Mouse (Mus musculus) layer of hippocampus, postnatal 14 days (tissue): ENCODE measurements around the gene Pklr. TPM values are rescaled to one million over a fixed set of nuclear protein-coding genes. Genes with fewer than 3 reads are reported as not detected.

Experiments
- DNase-seq, 2 experiments: peaks; one replicate each; pipeline ENCODE4 v3.0.0; 2021 to 2022; ENCODE audit warnings: low spot score in 2 of 2, mixed read lengths in 1 of 2
- long read RNA-seq, 2 experiments: library from polyadenylated mRNA; stranded (forward); transcript quantifications; one replicate each; pipeline ENCODE4 v2.0.0; 2021
- total RNA-seq, 2 experiments: library from RNA; stranded (reverse); gene quantifications; 2 replicates each; pipeline ENCODE4 v1.2.3; 2021

Pklr gene
- not detected for total RNA-seq
- long read RNA-seq, experiment 1, result 0 reads
- long read RNA-seq, experiment 2, result 0 reads

DNA sequence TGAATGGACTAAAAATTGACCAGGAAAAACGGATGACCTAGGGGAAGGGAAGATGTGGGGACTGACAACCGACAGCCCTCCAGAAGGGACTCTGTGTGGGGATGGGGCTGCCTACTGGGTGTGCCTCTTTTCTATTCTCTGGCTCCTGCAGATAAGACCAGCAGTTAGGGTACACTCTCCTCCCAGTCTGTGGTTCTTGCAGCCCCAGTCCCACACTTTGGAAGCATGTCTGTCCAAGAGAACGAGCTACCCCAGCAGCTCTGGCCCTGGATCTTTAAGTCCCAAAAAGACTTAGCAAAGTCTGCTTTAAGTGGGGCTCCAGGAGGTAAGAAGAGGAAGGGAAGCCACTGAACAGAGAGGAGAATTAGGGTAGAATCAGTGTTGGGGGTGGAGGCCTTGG, at the start of gene Pklr:
TSS of gene Pklr (plus strand) at position 185 of the 400 bp plus-strand sequence.
- no peak for DNase-seq

GRCm38 (mm10) chr3:89087338-89088110, 48.4 kb upstream of the Pklr start:
- DNase-seq, result peak; percentile 76 to 81

- no peak for DNase-seq
Observed at GRCm38 (mm10) chr3:89088974-89089373, 47.0 kb upstream of the Pklr start.

DNA sequence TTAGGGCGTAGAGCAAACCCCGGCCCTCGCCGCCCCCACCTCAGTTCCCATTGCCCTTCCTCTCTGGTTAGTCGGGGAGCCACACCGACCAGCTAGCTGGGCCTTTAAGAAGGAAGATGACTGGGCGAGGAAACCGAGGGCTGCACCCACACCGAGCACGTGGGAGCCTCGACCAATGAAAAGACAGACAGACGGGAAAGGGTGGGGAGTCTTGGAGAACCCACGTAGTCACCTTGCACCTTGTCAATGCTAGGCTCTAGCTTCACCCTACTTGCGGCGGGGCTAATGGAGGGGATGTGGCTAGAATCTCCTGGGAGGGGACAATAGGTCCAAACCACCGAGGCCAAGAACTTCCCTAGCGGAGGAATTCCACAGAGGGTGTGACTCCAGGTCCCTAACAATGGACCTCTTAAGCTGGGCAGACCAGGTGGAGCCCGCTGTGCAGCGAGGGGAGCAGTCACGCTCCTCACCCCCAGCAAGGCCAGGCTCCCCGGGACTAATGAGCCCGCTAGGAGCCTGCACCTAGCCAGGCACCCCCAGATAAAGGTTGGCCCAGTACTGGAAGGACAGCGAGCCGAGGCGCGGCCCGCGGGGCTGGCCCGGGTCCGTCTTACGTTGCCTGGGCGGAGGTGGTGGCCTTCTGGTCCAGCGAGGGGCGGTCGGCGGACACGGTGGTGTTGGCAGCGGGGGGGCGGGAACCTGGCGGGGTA, 45.9 kb upstream of the Pklr start:
- peak; percentile 82 to 86 for DNase-seq

DNA sequence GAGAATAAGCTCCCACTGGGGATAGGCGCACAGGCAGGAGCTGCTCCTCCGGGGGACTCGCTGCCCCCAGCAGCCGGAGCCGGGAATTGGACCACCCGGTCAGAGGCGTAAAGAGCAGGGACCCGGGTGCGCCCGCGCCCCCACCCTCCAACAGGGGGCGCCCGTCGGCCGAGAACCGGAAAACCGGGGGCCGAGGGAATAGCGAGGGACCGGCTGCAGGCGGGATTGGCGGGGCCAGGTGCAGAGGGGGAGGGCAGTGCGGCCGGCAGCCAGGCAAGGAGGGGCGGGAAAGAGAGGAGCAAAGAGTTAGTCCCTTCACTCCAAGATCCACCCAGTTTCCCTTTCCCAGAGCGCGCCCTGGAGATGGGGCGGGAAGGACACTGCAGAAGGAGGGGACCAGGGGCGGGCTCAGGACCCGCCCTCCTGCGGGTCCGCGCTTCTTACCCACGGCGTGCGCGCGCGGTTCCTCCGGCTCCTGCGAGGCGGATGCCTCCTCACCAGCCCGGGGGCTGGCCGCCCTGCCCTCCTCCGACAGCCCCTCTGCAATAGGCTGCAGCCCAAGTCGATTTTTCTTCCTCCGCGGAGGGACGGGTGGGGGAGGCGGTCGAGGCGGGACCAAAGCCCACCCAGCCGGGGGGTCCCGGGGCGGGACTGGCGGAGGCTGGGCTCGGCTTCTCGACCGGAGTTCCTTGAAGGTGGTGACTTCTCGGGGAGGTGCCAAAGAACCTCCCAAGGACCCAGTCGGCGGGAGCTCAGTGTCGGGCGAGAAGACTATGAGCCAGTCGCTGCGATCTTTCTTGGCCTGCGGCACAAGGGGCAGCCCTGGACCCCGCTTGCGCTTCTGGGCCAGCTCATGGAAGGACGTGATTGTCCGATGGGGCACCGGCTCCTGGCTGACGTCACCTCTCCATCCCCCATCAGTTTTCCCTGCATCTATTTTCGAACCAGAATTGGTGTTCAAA, 45.0 kb upstream of the Pklr start:
- peak; percentile 81 to 83 for DNase-seq

- no peak for DNase-seq
Observed at GRCm38 (mm10) chr3:89091811-89092508, 44.0 kb upstream of the Pklr start.

GRCm38 (mm10) chr3:89092509-89093090, 43.3 kb upstream of the Pklr start:
- no peak for DNase-seq

DNA sequence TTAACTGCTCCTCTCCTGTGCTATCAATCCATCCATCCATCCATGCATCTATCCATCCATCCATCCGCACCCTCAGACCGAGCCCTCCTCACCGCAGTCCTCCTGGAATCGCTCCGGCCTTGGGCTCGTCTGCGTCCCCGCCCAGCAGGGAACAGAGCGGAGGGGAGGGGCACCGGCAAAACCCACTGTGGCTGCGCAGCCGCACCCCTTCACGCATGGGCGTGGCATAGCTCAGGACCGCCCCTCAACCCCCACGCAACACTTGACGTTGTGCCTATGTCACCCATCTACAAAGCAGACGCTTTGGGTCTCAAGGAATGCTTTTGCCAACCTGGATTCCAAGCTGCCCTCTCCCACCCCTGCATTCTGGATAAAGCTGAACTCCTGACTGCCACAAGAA, 42.8 kb upstream of the Pklr start, which contains the start of gene Rusc1:
TSS of gene Rusc1 (minus strand) at position 137 of the 400 bp plus-strand sequence.
- DNase-seq, result peak; percentile 91 to 94

- DNase-seq, result no peak
Observed at GRCm38 (mm10) chr3:89094021-89094420, 41.9 kb upstream of the Pklr start.

- no peak for DNase-seq
Observed at GRCm38 (mm10) chr3:89100811-89101210, 35.1 kb upstream of the Pklr start, which contains the start of gene Gm43738. Gm43738 (minus strand) TSS chr3:89101099.

GRCm38 (mm10) chr3:89101459-89101811, 34.5 kb upstream of the Pklr start:
- peak in 1 of 2 experiments; percentile 57 for DNase-seq

- DNase-seq, result peak; percentile 91 to 99
Observed at GRCm38 (mm10) chr3:89101812-89102494, 34.0 kb upstream of the Pklr start, which contains the start of gene Fdps. Fdps (minus strand) TSS chr3:89101959.

DNA sequence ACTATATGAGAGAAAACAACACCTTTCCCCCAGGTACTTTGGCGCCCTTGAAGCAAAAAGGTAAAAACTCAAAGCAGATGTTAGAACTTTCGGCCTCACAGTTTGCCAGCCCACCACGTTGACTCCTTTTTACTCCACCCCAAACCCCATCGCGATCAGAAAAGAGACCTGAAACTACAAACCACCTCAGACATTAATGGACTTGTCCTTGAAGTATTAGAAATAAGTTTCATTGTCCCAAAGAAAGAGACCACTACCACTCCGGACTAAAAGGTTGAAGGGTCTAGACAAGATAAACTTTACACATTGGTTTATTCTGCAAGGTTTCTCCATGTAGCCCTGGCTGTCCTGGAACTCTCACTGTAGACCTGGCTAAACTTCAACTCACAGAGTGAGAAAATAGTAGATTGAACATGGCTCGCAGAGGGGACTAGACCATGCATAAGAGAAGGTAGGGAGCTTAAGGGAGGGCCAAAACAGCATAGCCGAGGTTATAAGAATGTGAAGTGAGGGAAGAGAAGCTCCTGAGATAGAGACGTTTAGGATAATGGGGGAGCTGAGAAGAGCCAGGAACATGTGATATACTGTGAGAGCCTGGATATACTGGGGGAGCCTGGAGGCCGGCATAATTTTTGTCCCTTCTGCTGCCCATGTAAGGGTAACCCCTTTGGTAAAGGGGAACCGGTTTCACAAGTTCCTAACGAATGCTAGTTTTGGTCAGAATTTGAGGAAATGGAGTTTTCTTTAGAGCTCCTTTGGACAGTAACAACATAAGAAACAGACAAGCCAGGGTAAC, 33.2 kb upstream of the Pklr start:
- no peak for DNase-seq

DNA sequence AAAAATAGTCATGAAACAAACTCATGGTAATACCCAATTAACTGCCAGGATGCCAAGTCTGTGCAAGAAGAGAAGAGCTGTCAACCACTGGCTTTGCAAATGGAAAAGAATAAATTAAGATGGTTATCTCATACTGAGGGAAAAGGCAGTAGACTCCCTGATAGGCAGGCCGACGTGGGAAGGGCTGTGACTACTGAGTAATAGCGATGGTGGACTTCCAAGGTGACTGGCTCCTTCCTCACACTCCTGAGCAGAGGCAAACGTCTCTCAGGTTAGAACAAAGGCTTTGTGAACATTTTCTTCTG, 32.7 kb upstream of the Pklr start:
- DNase-seq, result no peak

DNA sequence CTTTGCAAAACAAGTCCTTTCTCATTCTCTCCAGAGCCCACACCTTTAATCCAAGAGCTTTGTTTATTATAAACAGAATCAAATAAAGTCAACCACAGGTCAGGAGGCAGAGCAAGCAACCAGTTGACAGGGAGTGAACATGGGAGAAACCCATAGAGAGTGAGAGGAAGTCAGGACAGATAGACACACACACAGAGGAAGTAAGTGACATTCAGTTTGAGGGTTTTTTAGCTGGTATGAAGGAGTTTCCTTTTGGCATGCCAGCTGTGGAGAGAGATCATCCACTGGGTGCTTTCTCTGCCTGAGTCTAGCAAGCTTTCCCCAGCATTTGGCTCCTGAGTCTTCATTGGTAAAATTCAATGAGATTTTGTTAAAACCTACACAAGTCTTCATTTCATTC, 29.1 kb upstream of the Pklr start:
- no peak for DNase-seq

GRCm38 (mm10) chr3:89107545-89107944, 28.4 kb upstream of the Pklr start:
- DNase-seq, result no peak

- DNase-seq, result no peak
Observed at GRCm38 (mm10) chr3:89108146-89108545, 27.8 kb upstream of the Pklr start.

DNA sequence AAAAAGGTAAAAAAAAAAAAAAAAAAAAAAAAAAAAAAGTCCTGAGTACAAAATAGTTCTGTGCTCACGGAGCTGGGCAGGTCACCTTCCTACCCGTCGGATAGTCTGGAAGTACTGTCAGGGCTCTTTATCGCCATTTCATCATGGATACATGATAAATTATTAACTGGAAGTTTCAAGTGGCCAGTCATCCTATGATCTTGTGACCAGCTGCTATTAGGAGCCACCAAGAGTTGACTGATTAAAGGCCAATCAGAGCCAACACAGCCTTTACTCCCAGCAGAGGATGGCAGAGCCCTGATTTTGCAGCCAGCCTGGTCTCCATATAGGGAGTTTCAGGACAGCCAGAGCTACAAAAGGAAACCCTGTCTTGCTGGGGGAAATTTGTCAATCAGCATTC, 22.9 kb upstream of the Pklr start:
- DNase-seq, result no peak

DNA sequence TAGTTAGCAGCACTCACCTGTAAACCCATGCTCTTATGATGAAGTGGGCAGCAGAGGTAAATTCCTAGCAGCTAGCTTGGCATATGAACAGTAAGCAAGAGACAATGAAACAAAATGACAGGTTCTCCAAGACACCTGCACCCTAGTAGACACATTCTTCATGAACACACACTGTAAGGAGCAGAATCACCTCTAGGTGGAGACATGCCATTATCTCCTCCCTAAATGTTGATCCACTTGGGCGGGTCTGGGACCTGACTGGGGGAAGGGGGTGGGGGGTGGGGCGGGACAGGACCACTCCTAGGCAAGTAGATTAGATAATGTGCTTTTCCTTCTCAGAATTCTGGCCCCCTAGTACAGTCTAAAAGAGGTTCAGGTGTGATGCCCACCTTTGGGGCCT, 20.4 kb upstream of the Pklr start:
- DNase-seq, result no peak
